Mouse (Mus musculus) intestine, embryonic 14.5 days (tissue): ENCODE measurements at regions not wholly inside any gene's neighbourhood (a gene's known extent, or its start where the extent isn't known, plus 50 kb on each side); places are given as distances from the start of the nearest gene placed in this dataset.

ENCODE experiments used
- ATAC-seq: fragments of 200-750 bp; cut with Nextera tagmentation; replicated peaks from 2 replicates; pipeline ENCODE4 v1.8.0; 2017; ENCODE audit warnings: low read depth, moderate number of reproducible peaks, moderate TSS enrichment, moderate library complexity; ENCODE audit not compliant: low FRiP score, low TSS enrichment
- DNase-seq: peaks from one replicate; pipeline ENCODE4 v3.0.0-alpha.2; 2018; ENCODE audit warnings: low spot score
- H3K27ac ChIP-seq: fragments of 300-500 bp; sonication (generic); 2 replicates; pipeline ENCODE4 v1.5.1; 2014; ENCODE audit warnings: low read depth, mild to moderate bottlenecking, control low read depth
- H3K27me3 ChIP-seq: fragments of 300-500 bp; sonication (generic); replicated peaks from 2 replicates; pipeline ENCODE4 v1.6.1; 2014; ENCODE audit warnings: low read length, control low read depth; ENCODE audit not compliant: control insufficient read depth, insufficient read depth
- H3K36me3 ChIP-seq: fragments of 300-500 bp; sonication (generic); 2 replicates; pipeline ENCODE4 v1.6.1; 2014; ENCODE audit warnings: low read length, control low read depth; ENCODE audit not compliant: control insufficient read depth, insufficient read depth
- H3K4me1 ChIP-seq: fragments of 300-500 bp; sonication (generic); replicated peaks from 2 replicates; pipeline ENCODE4 v1.6.1; 2014; ENCODE audit warnings: low read length, control low read depth, mixed read lengths; ENCODE audit not compliant: control insufficient read depth, insufficient read depth
- H3K4me2 ChIP-seq: fragments of 300-500 bp; sonication (generic); 2 replicates; pipeline ENCODE4 v1.6.1; 2014; ENCODE audit warnings: low read length
- H3K4me3 ChIP-seq: fragments of 300-500 bp; sonication (generic); 2 replicates; pipeline ENCODE4 v1.5.1; 2014; ENCODE audit warnings: low read depth, low read length, control low read depth, mixed read lengths
- H3K9ac ChIP-seq: fragments of 300-500 bp; sonication (generic); 2 replicates; pipeline ENCODE4 v1.6.1; 2014; ENCODE audit warnings: mild to moderate bottlenecking, low read length
- H3K9me3 ChIP-seq: fragments of 300-500 bp; sonication (generic); 2 replicates; pipeline ENCODE4 v1.6.1; 2016; ENCODE audit warnings: low read length, control low read depth; ENCODE audit not compliant: control insufficient read depth
- WGBS: fragments of 180-500 bp; shearing (Covaris S2); extraction: QIAGEN DNeasy Blood & Tissue Kit; methylation state at CpG from one replicate; pipeline ENCODE4 v1.1.7; 2014; 5-methylcytosine and 5-hydroxymethylcytosine counted together

DNA sequence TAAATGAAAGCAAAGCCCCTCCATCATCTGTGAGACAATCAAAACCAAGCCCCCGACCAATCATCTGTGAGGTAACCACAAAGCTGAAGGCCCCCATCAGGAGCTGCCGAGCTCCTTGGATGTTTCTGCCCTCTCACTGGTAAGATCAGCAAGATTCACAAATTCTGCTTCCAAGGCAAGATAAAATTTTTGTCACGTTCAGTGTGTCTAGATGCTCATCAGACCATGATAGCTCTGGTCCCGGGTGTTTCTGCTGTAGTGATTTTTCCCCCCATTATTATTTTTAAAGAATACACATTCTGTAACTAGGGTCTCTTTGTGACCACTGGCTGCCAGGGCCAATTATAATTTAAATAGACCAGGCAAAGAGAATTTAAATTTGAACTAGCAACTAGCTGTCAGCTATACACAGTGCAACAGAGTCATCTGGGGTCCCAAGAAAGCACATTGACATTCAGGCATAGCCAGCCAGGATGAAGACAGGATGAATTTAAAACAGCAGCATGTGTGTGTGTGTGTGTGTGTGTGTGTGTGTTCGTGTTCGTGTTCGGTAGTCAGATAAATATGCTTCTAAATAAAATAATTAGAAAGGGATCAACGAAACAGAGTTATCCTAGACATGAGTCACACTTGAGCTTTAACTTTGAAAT lies 83.4 kb upstream of the Ankrd50 start:
- Histone ChIP-seq H3K4me3 (no peak overlapping the region), H3K9ac (no peak overlapping the region), H3K9me3 (no peaks in the 10 kb centered on the region), H3K4me1 (no peaks in the 10 kb centered on the region), H3K36me3 (no peaks in the 10 kb centered on the region), H3K4me2 (no peak overlapping the region), H3K27me3 (no peaks in the 10 kb centered on the region), H3K27ac (no peak overlapping the region)
- no peak for ATAC-seq
- WGBS = 72% methylated on average over 8 of the region's 8 CpGs
- no peak for DNase-seq

DNA sequence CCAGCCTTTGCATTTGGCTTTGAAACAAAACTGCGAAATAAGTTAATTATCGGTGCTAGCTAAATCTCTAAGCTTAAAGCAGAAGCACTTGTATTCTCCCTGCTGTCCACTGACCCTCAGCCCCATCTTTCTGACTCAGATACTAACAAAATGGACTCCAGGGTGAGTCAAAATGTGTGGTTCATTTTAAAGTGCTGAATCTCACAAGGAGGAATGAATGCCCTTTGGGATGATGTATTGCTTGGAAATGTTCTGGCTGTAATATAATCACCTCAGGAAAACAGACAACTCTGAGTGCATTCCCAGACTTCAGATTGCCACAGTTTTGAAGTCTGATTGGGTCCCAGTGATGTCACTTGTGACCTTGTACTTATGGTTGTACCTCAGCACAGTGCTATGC lies 81.9 kb upstream of the Ankrd50 start:
- Histone ChIP-seq H3K27ac (no peak overlapping the region), H3K27me3 (no peaks in the 10 kb centered on the region), H3K4me2 (no peak overlapping the region), H3K36me3 (no peaks in the 10 kb centered on the region), H3K4me3 (no peak overlapping the region), H3K4me1 (no peaks in the 10 kb centered on the region), H3K9me3 (no peaks in the 10 kb centered on the region), H3K9ac (no peak overlapping the region)
- DNase-seq (no peak), ATAC-seq (no peak)
- WGBS = 91% methylated on average over 2 of the region's 2 CpGs

DNA sequence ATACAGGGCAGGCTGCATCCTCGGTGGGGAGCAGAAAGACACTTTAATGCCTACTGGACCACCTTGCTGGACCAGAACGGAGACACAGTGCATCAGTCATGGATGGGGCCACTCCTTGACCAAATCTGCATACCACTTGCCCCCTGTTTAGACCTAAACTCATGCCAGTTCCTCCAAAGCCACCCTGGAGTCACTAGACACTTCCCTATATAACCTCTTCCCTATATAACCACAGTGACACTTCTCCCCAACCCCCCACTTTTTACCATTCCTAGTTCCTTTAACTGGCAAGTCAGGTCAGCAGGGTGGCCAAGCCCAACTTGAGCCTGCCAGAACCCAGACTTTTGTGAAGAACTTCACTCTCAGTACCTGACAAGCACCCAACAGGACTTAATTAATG lies 80.2 kb upstream of the Ankrd50 start:
- DNase-seq (no peak), ATAC-seq (no peak)
- no peak overlapping the region for H3K9ac ChIP-seq
- H3K4me2 ChIP-seq = no peak overlapping the region
- H3K27ac ChIP-seq = no peak overlapping the region
- H3K9me3 ChIP-seq = no peaks in the 10 kb centered on the region
- H3K4me1 ChIP-seq = no peaks in the 10 kb centered on the region
- no peaks in the 10 kb centered on the region for H3K36me3 ChIP-seq
- H3K4me3 ChIP-seq = no peak overlapping the region
- H3K27me3 ChIP-seq = no peaks in the 10 kb centered on the region
- 59% methylated on average over 2 of the region's 2 CpGs for WGBS

DNA sequence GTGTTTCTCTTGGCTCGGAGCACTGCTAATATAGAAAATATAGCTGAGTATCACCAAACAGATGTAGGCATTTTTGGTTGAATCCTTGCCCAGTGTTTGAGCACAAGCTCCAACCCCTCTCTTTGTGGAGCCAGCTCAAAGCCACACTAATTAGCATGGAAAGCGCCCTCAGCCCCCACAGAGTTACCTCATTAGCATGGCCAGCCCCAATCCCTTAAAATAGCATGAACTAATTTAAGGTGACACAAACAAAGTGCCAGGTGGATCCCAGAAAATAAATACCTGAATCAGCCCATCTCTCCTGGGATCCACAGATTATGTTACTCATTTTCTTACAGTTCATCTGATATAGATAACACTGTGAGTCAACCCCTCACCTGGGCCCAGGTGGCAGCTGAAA lies 79.7 kb upstream of the Ankrd50 start:
- H3K9ac ChIP-seq = no peak overlapping the region
- ATAC-seq (no peak), DNase-seq (no peak)
- WGBS = 55% methylated on average over 2 of the region's 2 CpGs
- H3K4me1 ChIP-seq = no peaks in the 10 kb centered on the region
- no peaks in the 10 kb centered on the region for H3K36me3 ChIP-seq
- H3K9me3 ChIP-seq = no peaks in the 10 kb centered on the region
- no peak overlapping the region for H3K4me2 ChIP-seq
- H3K27me3 ChIP-seq = no peaks in the 10 kb centered on the region
- H3K27ac ChIP-seq = no peak overlapping the region
- H3K4me3 ChIP-seq = no peak overlapping the region

DNA sequence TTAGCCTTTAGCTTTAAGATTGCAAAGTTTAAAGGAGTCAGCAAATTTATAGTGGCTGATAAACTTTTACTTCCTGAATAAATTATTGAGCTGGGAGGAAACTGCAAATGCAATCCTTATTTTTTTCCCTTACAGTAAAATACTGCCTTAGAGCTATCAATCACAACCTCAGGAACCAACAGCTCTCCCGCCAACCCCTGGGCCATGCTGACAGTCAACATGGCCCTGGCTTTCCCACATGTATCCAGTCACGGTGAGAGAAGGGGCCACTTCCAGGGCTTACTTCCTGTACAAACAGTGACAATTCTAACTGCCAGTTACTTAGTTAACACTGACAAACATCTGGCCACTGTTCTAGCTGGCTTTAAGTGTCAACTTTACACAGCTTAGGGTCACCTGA lies 76.5 kb upstream of the Ankrd50 start:
- Histone ChIP-seq H3K9ac (no peak overlapping the region), H3K36me3 (no peaks in the 10 kb centered on the region), H3K9me3 (no peaks in the 10 kb centered on the region), H3K27ac (no peak overlapping the region), H3K4me3 (no peak overlapping the region), H3K4me2 (no peak overlapping the region), H3K4me1 (no peaks in the 10 kb centered on the region), H3K27me3 (no peaks in the 10 kb centered on the region)
- DNase-seq (no peak), ATAC-seq (no peak)
- WGBS = 35% methylated on average over 2 of the region's 2 CpGs

DNA sequence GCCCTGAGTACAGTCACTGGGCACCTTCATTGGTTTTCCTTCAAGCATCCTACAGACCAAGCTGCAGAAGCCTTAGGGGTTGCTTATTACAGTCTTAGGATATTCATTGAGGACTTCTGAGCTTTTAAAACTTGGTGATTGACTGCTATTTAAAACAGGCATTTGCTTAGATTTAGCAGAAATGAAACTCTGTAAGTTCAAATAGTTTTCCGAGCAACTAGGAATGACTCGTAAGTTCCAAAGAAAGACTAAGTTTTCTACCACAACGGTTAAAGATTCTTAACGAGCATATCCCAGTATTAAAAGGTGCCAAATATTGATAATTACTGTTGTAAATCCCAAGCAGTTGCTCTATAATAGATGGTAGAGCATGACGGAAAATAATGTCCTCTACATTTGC lies 71.3 kb upstream of the Ankrd50 start:
- no peaks in the 10 kb centered on the region for H3K4me1 ChIP-seq
- no peak overlapping the region for H3K4me3 ChIP-seq
- no peaks in the 10 kb centered on the region for H3K36me3 ChIP-seq
- H3K27ac ChIP-seq = no peak overlapping the region
- H3K4me2 ChIP-seq = no peak overlapping the region
- ATAC-seq (no peak), DNase-seq (no peak)
- no peaks in the 10 kb centered on the region for H3K9me3 ChIP-seq
- no peak overlapping the region for H3K9ac ChIP-seq
- H3K27me3 ChIP-seq = no peaks in the 10 kb centered on the region
- 95% methylated on average over 5 of the region's 5 CpGs for WGBS

DNA sequence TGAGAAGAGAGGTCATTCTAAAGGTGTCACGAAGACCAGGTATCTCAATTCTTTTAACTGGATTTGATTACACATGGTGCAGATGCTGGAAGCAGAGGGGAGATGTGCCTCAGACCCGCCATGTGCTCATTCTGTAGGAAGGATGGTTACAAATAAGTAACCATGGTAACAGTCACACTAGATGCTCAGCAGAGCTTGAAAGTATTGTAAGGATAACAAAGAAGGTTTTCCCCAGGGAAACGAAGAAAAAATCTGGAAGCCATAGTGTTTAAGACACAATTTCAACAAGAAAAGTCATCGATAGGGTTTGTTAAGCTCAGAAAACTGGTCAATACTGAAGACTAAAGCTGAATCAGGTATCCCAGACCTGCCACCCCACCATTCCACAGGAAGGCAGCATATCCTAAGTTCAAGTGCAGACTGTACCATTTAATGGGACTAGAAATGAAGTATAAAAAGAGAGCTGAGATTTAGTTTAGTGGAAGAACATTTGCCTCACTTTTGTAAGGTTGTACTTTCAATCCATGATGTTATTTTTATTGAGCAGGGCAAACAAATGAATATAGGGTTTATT lies 68.9 kb upstream of the Ankrd50 start:
- Histone ChIP-seq H3K27ac (no peak overlapping the region), H3K36me3 (no peaks in the 10 kb centered on the region), H3K9me3 (no peaks in the 10 kb centered on the region), H3K9ac (no peak overlapping the region), H3K4me3 (no peak overlapping the region), H3K4me1 (no peaks in the 10 kb centered on the region), H3K4me2 (no peak overlapping the region), H3K27me3 (no peaks in the 10 kb centered on the region)
- WGBS = 84% methylated on average over 4 of the region's 4 CpGs
- ATAC-seq (no peak), DNase-seq (no peak)

DNA sequence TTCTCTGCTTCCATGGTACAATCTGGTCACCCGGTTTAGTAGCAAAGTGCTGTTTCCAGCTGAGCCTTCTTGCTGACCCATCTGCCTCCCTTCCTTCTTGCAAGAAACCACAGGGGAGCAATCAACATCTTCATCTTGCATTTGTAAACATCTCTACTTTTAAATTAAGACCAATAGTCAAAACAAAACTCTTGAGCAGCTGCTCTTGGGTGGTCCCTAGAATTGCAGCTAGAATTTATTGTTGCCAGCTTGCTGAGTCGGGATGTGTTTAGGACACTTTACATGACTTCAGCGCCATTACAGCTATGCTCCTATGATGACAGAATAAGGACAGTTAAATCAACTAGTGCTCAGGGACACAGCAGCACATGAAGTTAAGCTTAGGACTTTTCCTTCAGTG lies 62.4 kb upstream of the Ankrd50 start:
- ATAC-seq = no peak
- 42% methylated on average over 3 of the region's 3 CpGs for WGBS
- no peak for DNase-seq
- H3K4me1 ChIP-seq = no peaks in the 10 kb centered on the region
- H3K4me3 ChIP-seq = no peak overlapping the region
- H3K27me3 ChIP-seq = no peaks in the 10 kb centered on the region
- H3K9me3 ChIP-seq = no peaks in the 10 kb centered on the region
- H3K4me2 ChIP-seq = no peak overlapping the region
- H3K27ac ChIP-seq = no peak overlapping the region
- no peak overlapping the region for H3K9ac ChIP-seq
- no peaks in the 10 kb centered on the region for H3K36me3 ChIP-seq

DNA sequence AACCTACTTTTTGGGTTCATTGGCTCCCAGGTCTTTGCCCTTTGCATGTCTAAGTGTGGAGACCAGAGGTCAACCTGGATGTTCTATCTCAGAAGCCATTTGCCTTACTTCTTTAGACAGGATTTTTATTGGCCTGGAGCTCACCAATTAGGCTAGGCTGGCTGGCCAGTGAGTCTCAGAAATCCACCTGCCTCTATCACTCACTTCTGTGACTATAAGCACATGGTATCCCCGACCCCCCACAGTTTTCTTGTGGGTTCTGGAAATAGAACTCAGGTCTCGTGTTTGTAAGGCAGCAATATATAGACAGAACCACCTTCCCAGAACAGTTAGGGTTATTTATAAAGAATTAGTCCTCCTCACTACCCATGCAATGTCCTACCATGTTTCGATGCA lies 60.9 kb upstream of the Ankrd50 start:
- H3K27me3 ChIP-seq = no peaks in the 10 kb centered on the region
- no peak overlapping the region for H3K9ac ChIP-seq
- no peaks in the 10 kb centered on the region for H3K9me3 ChIP-seq
- WGBS = 82% methylated on average over 3 of the region's 3 CpGs
- DNase-seq (no peak), ATAC-seq (no peak)
- H3K36me3 ChIP-seq = no peaks in the 10 kb centered on the region
- no peak overlapping the region for H3K4me2 ChIP-seq
- H3K4me1 ChIP-seq = no peaks in the 10 kb centered on the region
- no peak overlapping the region for H3K27ac ChIP-seq
- H3K4me3 ChIP-seq = no peak overlapping the region
